Mouse (Mus musculus) cerebellum, adult 2 months (tissue): ENCODE measurements around the gene Agtr1a.

ENCODE experiments used
- CTCF ChIP-seq: fragments of 200-500 bp; IDR thresholded peaks from 2 replicates; pipeline ENCODE4 v1.5.1; 2011; ENCODE audit warnings: low read depth, mild to moderate bottlenecking, control low read depth, low read length, moderate library complexity, borderline replicate concordance; ENCODE audit not compliant: insufficient read depth
- POLR2A ChIP-seq: fragments of 200-500 bp; IDR thresholded peaks from 2 replicates; pipeline ENCODE4 v1.6.1; 2011; ENCODE audit warnings: low read length, control low read depth, borderline replicate concordance; ENCODE audit not compliant: insufficient read depth

DNA sequence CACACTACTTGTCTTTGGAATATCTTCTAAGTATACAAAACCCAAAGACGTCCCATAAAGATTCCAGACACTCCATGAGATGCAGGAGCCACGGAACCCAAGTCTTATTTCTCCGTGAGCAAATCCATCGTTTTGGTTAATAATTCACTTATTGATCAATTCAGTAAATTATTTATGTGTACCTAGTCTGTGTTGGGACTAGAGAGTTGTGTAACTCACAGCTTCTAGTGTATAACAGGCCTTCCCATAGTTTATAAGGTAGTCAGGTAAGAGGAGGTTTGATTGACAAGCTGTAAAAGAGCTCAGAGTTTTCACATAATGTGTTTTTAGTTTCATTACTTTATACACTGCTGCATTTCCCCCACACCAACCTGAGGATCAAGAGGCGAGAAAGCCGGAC is 48.9 kb downstream of the Agtr1a start:
- TF ChIP-seq CTCF, result no peak
- TF ChIP-seq POLR2A, result no peak
